Mouse (Mus musculus): ENCODE data around the gene Grid2.

DNA sequence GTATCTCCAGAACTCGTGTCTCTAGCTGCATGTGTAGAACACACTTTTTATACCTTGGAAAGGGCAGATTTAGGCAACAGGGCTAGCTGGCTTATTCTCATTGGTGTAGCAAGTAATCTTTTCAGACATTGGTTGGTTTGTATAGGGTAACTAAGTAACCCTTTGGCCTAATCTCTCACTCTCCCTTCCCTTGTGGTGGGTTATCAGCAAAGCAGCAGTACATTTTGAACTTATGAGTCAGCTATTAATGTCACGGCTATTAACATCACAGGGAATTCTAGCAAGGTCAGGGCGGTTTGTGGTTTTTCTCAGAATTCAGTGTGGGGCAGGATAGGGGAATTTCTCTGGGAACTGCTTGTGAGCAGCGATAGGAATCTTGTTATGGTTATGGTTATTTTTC is 1007.8 kb downstream of the Grid2 start:
- TF ChIP-seq POLR2A (IDR thresholded peaks at IDR 0.05; ENCODE audit: control insufficient read depth, extremely low read depth, insufficient read depth, low read length, poor library complexity) (no peak), CTCF (IDR thresholded peaks at IDR 0.05; ENCODE audit: borderline replicate concordance, control insufficient read depth, extremely low read depth, insufficient read depth, low read length, poor library complexity) (no peak)
